ENCODE assay signal across 8 mouse cellular contexts in the genomic region with DNA sequence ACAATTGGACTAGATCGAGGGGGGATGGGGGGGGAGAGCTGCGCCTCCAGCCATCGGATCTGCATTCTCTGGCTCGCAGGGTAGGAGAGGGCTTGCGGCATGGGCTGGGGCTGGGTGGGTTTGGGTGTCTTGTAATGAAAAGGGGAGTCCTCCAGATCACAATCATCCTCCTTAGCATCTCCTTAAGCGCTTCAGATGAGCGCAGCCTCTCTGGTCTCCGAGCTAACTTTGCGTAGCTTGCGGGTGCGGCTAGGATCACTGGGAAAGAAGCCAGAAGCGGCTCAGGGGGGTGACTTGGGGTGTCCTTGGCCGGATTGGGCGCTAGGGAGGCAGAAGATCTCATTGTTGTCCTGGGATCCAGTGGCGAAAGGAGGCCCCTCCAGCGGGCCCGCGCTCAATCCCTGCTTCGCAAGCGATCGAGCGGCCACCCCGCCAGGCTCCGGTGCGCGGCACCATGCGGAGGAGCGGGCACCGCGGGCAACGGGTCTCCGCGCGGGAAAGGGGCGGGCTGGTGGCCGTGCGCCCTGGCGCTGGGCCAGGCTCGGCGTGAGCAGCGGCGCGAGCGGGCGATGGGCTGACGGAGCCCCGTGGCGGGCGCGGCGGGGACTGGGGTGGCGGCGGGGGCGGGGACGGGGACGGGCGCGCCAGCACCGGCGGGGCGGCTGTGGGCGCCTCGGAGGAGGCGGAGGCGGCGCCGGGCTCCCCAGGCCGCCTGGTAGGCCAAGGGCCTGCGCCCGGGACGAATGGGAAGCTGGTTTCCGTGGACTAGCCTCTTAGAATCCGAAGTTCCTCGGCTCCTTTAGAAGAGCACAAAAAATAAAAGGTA.
DNase-seq lines count a peak whose midpoint lies in the region; ATAC-seq and TF ChIP-seq lines count a peak whose summit lies in the region.

No protein-coding gene starts in this region.

- WGBS in lung, postnatal 0 days = under 1% methylated on average over 51 of the region's 74 CpGs

- H3K27ac ChIP-seq in lung, postnatal 0 days (ENCODE audit: low read length) = peak overlapping the region; percentile 61; the same call in 1 of the 2 replicates

- no peaks in the 10 kb centered on the region for H3K36me3 ChIP-seq in lung, postnatal 0 days (ENCODE audit: insufficient read depth, low read length)

- H3K4me2 ChIP-seq in lung, postnatal 0 days (replicated peaks; ENCODE audit: low read depth, low read length) = peak overlapping the region; percentile 92

- peak overlapping the region; percentile 58 for H3K4me3 ChIP-seq in lung, postnatal 0 days (ENCODE audit: low read depth, low read length)

- H3K9ac ChIP-seq in lung, postnatal 0 days (replicated peaks; ENCODE audit: low read depth) = peak overlapping the region; percentile 46

- no peaks in the 10 kb centered on the region for H3K9me3 ChIP-seq in lung, postnatal 0 days (ENCODE audit: low read length)

- peak; percentile 90 for ATAC-seq in lung, postnatal 0 days

- H3K4me1 ChIP-seq in lung, postnatal 0 days (ENCODE audit: insufficient read depth, low read depth, low read length) = no peaks in the 10 kb centered on the region

- TF ChIP-seq EP300 in lung, postnatal 0 days (IDR thresholded peaks at IDR 0.05) = no peak

- H3K27me3 ChIP-seq in lung, postnatal 0 days (replicated peaks; ENCODE audit: insufficient read depth, low read length) = no peaks in the 10 kb centered on the region

- peak; percentile 81 for DNase-seq in NIH3T3 (ENCODE audit: low read depth)
- peak; percentile 49 for DNase-seq in cerebellum, adult 8-10 months
- DNase-seq in forelimb bud, embryonic 11.5 days (ENCODE audit: low read depth, low spot score) = peak; percentile 56
- DNase-seq in heart, postnatal 36 days = peak; percentile 58 to 76
- DNase-seq in layer of hippocampus, postnatal 25 days (ENCODE audit: extremely low spot score in 1 of 2, low spot score in 1 of 2) = peak; percentile 31 to 33
- DNase-seq in lung, postnatal 0 days (ENCODE audit: low spot score) = peak; percentile 81
- peak; percentile 44 for DNase-seq in ovary, postnatal 14 days (ENCODE audit: low spot score)
- DNase-seq in yolk sac, embryonic 10.5 days (ENCODE audit: low spot score) = peak; percentile 38

- intact Hi-C loops in heart, postnatal 36 days (cut with DNase I) = loop anchor here (5.0 kb wide), 1 partner anchor 179 kb away; no protein-coding TSS in a partner anchor

- TF ChIP-seq CTCF in lung, postnatal 0 days (IDR thresholded peaks at IDR 0.05) = no peak

Comparison
In these comparisons a context has a peak if more than half of its experiments do, and no peak if none do; other contexts are left out.
1. Peak in every context shown above with its lines: DNase-seq, ATAC-seq, H3K4me3 ChIP-seq and H3K27ac ChIP-seq.